ENCODE assay signal across 8 mouse cellular contexts in genomic region chr10:111506101-111506925, GRCm38 (mm10). TPM values are rescaled to one million over a fixed set of nuclear protein-coding genes. Genes with fewer than 3 reads are reported as not detected.
DNase-seq lines count a peak whose midpoint lies in the region; ATAC-seq and TF ChIP-seq lines count a peak whose summit lies in the region.

Gene Phlda1 (plus strand): TSS chr10:111506286.

- peak within 1 kb of the TSS; percentile 87 for H3K9ac ChIP-seq in hindbrain, postnatal 0 days (replicated peaks; ENCODE audit: low read length)

- no peaks in the 10 kb centered on the region for H3K36me3 ChIP-seq in hindbrain, postnatal 0 days (ENCODE audit: insufficient read depth, low read length)

- H3K4me1 ChIP-seq in hindbrain, postnatal 0 days (ENCODE audit: insufficient read depth, low read length): no peaks in the 10 kb centered on the region

- peak within 1 kb of the TSS; percentile 83 for H3K4me2 ChIP-seq in hindbrain, postnatal 0 days (ENCODE audit: low read depth, low read length)

- peak; percentile 91 for ATAC-seq in hindbrain, postnatal 0 days
- peak; percentile 79 for ATAC-seq in megakaryocyte, adult 5-6 weeks (ENCODE audit: poor library complexity, severe bottlenecking)

- DNase-seq in T-cell, adult 2 months (ENCODE audit: low spot score): peak; percentile 91
- peak; percentile 77 to 85 for DNase-seq in cerebellum, postnatal 4 days (ENCODE audit: low spot score in 2 of 2)
- DNase-seq in gastrocnemius, adult 2 months: peak; percentile 98
- peak; percentile 93 for DNase-seq in hindbrain, postnatal 0 days (ENCODE audit: low spot score)
- peak; percentile 93 to 95 for DNase-seq in left cerebral cortex, adult 2 months (ENCODE audit: extremely low spot score in 1 of 2, low spot score in 2 of 2)
- DNase-seq in right cerebral cortex, adult 2 months (ENCODE audit: low spot score in 2 of 2): peak; percentile 91
- DNase-seq in urinary bladder, postnatal 14 days (ENCODE audit: low spot score): peak; percentile 97

- intact Hi-C loops in gastrocnemius, adult 2 months (cut with DNase I): loop anchor here (5.0 kb wide), 1 partner anchor 41 kb away; no protein-coding TSS in a partner anchor
- intact Hi-C loops in left cerebral cortex, adult 2 months (cut with DNase I): loop anchor here (1.0 to 10.0 kb wide), 7 partner anchors 36 to 658 kb away; partner anchors contain the start of genes Caps2 and Glipr1l3

- peak within 1 kb of the TSS; percentile 94 for H3K4me3 ChIP-seq in gastrocnemius, adult 2 months
- H3K4me3 ChIP-seq in hindbrain, postnatal 0 days (ENCODE audit: low read length): peak within 1 kb of the TSS; percentile 78
- peak within 1 kb of the TSS; percentile 81 for H3K4me3 ChIP-seq in left cerebral cortex, adult 2 months

- TF ChIP-seq CTCF in gastrocnemius, adult 2 months (IDR thresholded peaks at IDR 0.05): peak; percentile 42; the same call in 1 of the 2 replicates
- TF ChIP-seq CTCF in hindbrain, postnatal 0 days (IDR thresholded peaks at IDR 0.05; ENCODE audit: low read depth): peak; percentile 41
- TF ChIP-seq CTCF in left cerebral cortex, adult 2 months (IDR thresholded peaks at IDR 0.05): peak; percentile 30

- H3K27ac ChIP-seq in gastrocnemius, adult 2 months: peak within 1 kb of the TSS; percentile 93
- peak within 1 kb of the TSS; percentile 89 for H3K27ac ChIP-seq in hindbrain, postnatal 0 days
- H3K27ac ChIP-seq in left cerebral cortex, adult 2 months: peak within 1 kb of the TSS; percentile 96

- WGBS in hindbrain, postnatal 0 days: under 1% methylated on average over 80 of the region's 94 CpGs

- no peaks in the 10 kb centered on the region for H3K9me3 ChIP-seq in hindbrain, postnatal 0 days (ENCODE audit: low read length)

- no peaks in the 10 kb centered on the region for H3K27me3 ChIP-seq in hindbrain, postnatal 0 days (ENCODE audit: insufficient read depth, low read length)

RNA-seq across cellular contexts. Expression of gene Phlda1, which starts in this region (rescaled TPM):
- total RNA-seq in gastrocnemius, adult 2 months (2021): 1 to 10 TPM; 4.2 to 4.9 TPM
- 7.0 and 8.4 TPM in 2 replicates for total RNA-seq in hindbrain, postnatal 0 days (2014; rRNA removed)
- 36.2 and 39.4 TPM in 2 replicates for polyA plus RNA-seq in hindbrain, postnatal 0 days (2015; fragmentation: Nextera tagmentation; extraction: Ambion mirVana)
- 10 to 100 TPM; 31.3 to 42.2 TPM for total RNA-seq in left cerebral cortex, adult 2 months (2021)
- total RNA-seq in megakaryocyte, adult 5-6 weeks (2015): 8.6 and 9.1 TPM in 2 replicates
- total RNA-seq in megakaryocyte, adult 5-6 weeks (2017): 0.84 and 1.2 TPM in 2 replicates

Comparison
In these comparisons a context has a peak if more than half of its experiments do, and no peak if none do; other contexts are left out.
1. Peak in every context shown above with its lines: DNase-seq, ATAC-seq, H3K4me3 ChIP-seq and H3K27ac ChIP-seq.